Mouse (Mus musculus) brain, embryonic 14.5 days (tissue): ENCODE measurements around the gene Syk.

ENCODE experiments used
- CTCF ChIP-seq: fragments of 200-500 bp; IDR thresholded peaks from 2 replicates; pipeline ENCODE4 v1.5.1; 2012; ENCODE audit warnings: inconsistent platforms, mild to moderate bottlenecking, moderate library complexity, borderline replicate concordance; ENCODE audit not compliant: insufficient read depth, insufficient read length; ENCODE audit errors: extremely low read depth
- POLR2A ChIP-seq: fragments of 200-500 bp; IDR thresholded peaks from 2 replicates; pipeline ENCODE4 v1.6.1; 2012; ENCODE audit warnings: mild to moderate bottlenecking, inconsistent platforms, borderline replicate concordance; ENCODE audit not compliant: poor library complexity, insufficient read depth, insufficient read length, severe bottlenecking; ENCODE audit errors: extremely low read depth

DNA sequence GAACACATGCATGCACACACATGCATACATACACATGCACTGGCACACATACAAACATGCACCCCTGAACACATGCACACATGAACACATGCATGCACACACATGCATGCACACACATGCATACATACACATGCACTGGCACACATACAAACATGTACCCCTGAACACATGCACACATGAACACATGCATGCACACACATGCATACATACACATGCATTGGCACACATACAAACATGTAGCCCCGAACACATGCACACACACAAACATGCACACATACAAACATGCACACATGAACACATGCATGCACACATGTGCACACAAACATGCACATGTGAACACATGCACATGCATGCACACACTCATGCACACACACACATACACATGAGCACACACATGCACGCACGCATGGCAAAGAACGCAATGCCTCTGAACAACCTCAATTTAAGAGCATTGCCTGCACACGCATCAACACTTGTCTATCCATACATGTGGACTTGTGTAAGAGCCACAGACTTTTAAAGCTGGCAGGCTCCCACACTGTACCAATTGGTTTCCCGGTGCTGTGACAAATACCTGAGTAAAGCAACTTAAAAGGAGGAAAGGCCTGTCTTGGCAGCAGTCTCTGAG lies 66.9 kb downstream of the Syk start:
- no peak for TF ChIP-seq POLR2A
- no peak for TF ChIP-seq CTCF
